Mouse (Mus musculus) fibroblast of lung, adult 2 months (primary cell): Measurements from ENCODE around the gene Nlk.
"Not testable (repeated sequence)": the region's sequence is repeated elsewhere in the genome, so short reads cannot be mapped to it uniquely, and the experiment has no call there.

Source experiments
- DNase-seq: peaks from one replicate; pipeline ENCODE4 v3.0.0-alpha.2; 2011; ENCODE audit warnings: low read depth

Gene Nlk

DNA sequence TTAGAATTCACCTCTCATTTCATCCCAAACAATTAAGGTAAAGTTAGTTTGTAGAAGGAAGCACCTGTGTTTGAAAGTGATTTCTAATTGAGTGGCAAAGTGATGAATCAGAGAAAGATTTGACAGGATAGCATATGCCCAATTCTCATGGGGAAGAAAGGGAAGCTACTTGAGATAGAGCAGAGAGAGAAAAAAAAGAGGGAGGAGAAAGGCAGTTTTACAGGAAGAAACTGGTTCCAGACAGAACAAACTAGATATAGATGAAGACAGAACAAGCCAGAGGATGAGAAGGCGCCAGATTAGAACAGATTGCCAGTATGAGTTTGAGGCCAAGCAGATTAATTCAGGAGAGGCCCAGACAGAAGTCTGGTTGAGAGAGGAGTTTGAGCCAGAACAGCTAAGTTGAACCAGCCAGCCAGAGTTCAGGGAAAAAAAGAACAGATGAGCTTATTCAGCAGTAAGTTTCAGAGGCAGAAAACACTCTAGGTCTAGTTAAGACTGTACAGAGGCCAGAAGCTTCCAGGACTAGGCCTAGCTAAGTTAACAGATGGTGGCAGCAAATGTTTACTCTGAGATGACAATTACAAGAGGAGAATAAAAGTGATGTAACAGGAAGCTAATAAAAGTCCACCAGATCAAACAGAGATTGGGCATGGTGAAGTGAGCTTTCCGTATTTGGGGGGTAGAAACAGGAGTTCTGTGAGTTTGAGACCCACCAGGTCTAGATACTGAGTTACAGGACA is 149.3 kb downstream of the Nlk start:
- no peak for DNase-seq

DNA sequence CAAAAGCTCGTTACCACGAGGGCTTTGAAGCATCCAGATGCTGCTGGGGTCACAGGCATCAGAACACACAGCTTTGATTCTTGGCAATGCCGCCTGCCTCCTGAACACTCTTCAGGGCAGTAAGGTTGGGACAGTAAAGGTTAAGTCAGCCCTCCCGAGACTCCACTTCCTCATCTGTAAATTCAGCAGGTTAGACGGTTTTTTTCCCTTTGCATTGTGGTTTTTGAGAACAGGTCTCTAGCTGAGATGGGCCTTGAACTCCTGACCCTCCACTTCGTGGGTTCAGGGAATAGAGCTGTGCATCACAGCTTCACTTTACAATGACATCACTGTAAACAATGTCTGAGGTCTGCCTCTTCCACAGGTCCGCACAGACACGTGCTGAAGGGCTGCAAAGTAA is 152.0 kb downstream of the Nlk start:
- no peak for DNase-seq

DNA sequence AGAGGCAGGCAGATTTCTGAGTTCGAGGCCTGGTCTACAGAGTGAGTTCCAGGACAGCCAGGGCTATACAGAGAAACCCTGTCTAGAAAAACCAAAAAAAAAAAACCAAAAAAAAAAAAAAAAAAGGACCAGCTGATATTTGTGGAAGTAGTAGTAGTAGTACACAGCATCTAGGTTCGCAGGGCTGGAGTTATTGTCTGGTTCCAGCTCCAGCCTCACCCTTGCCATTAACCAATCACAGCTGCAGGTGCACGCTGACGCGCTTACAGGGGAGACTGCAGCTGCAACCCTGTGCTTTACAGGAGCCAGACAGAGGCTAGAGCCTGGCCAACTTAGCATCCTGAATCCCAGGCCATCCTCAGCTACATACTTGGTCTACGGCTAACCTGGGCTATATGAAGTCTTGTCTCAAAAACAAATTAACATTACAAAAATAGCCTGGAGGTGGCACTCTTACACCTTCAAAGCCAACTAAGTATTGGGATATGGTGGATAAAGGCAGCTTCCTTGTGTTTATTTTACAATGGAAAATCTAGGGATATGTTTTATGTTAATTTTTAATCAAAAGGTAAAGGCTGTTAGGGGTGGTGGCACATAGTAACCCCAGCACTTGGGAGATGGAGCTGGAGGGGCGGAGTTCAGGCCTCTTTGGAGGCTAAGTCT is 152.6 kb downstream of the Nlk start:
- DNase-seq, result no peak

DNA sequence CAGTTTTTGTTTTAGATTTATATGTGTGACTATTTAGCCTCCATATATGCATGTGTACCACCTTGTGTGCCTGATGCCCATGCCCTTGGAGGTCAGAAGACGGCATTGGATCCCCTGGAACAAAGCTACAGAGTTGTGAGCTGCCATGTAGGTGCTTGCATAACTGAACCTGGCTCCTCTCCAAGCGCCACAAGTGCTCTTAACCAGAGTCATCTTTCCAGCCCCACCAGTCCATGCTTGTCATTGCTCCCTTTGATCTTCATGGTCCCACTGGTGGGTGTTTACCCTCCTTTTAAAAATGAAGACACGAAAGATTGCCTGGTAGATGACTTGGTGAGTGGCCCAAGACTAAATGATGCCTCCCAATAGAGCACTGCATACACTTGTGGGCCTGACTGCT is 156.8 kb downstream of the Nlk start:
- no peak for DNase-seq

DNA sequence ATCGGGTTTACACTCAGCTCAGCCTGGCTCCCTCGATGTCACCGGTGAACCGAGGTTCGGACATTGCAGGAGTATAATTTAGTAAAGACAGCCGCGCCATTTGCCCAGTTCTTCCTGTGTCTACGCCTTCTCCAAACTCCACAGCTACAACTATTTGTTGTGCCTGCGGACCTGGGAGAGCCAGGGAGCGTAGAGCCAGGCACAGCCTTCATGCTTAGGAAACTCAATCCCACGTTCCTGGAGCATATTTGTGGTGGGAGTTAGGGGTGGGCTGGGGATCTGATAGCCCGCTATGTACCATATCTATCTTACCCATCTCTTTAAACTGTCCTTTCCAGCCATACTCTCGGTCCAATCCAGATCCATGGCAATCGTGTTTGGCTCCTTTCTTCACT is 160.5 kb downstream of the Nlk start:
- no peak for DNase-seq

DNA sequence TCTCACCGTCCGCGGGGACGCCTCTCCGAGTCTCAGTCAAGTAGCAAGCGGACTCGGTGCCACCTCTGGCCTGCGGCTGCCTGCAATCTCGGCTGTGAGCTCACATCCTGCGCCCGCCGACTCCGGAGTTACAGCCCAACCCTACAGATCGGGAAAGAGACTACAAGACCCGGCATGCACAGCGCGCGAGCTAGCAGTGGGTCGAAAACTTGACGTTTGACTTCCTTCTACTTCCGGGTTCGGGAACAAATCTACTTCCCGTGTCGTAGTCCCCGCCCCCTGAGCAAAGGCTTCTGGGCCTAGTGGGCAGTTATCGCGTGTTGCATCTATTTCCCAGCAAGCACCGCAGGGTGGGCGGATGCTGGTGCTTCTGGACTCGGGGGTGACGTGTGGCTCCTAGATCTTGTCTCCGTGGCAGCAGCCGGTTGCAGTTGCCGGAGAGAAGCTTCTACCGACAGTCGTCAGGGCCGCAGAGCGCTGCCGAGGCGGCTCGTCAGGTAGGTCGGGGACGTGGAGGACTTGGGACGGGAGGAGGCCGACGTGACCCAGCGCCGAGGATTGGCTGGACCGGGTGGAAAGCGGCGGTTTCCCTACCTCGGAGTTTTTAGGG is 161.0 kb downstream of the Nlk start, which contains the start of the genes Tnfaip1 and Ift20:
TSS of gene Tnfaip1 (minus strand) at position 253 of the 610 bp plus-strand sequence.
TSS of gene Ift20 (plus strand) at position 282 of the 610 bp plus-strand sequence.
- peak; percentile 99 for DNase-seq

DNA sequence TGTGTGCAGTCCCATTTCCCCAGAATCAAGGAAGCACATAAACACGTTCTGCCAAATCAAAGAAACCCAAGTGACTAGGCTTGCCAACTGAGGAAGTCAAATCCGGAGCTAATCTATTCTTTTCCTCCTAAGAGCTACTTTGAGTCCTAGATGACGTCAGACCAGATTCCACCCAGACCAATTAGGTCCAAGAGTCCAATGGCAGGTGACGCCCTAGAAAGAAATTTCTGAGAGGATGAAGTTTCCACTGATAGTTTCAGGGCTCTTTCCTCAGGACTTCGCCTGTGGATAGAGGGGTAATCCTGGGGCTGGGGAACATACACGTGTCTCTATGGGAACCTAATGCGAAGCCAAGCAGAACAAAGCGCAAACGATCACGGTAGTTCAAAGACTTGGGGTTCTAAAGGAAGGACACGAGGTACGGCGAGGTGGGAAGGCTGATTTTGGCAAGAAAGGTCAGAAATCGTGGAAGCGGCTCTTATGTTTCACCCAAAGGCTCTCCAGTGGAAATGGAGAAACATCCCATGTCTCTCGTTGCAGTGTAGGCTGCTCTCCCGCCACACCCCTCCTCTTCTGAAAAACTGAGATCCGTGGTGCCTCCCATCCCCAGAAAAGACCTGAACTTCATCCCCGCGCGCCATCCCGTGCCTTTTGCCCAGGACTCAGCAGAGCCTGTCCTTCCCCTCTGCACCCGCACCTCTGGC is 161.6 kb downstream of the Nlk start:
- no peak for DNase-seq

DNA sequence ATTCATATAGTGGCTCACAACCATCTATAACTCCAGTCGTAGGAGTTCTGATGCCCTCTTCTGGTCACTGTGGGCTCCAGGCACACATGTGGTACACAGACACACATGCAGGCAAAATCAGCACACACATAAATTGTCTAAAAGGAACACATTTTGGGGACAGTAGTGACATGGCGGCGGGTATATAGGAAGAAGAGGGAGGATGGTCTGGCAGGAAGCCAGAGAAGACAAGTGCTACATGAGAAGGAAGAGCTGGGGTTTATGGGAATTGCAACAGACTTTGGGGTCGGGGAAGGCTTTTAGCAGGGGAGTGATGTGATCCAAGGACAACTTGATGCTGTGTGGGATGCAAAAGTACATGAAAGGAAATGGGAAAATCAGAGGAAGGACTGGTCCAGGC is 162.7 kb downstream of the Nlk start:
- no peak for DNase-seq

DNA sequence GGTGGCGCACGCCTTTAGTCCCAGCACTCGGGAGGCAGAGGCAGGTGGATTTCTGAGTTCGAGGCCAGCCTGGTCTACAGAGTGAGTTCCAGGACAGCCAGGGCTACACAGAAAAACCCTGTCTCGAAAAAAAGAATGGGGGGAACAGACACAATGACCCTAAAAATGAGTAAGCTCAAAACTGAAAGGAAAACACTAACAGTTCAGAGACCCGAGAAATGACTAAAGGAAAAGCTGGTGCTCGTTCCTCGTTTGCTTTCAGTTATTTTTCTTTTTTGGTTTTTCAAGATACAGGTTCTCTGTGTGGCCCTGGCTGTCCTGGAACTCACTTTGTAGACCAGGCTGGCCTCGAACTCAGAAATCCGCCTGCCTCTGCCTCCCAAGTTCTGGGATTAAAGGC is 165.7 kb downstream of the Nlk start:
- not testable (repeated sequence) for DNase-seq

DNA sequence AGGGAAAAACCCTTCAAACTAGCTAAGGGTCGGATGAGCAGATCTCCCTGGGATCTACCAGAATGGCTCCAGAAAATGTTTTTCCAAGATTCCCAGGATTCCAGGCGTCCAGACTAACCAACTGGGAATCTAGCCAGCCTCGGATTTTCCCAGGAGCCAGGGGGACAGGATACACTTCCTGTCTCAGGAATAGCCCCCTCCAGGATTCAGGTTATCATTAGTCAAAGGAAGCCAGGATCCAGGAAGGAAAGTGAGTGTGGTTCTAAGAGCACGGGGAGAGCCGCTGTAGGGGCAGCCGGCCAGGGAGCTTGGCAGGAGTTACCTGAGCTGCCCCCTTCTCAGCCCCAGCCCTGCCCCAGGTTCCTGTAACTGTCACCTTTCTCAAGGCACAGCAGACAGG is 166.1 kb downstream of the Nlk start:
- DNase-seq, result no peak

DNA sequence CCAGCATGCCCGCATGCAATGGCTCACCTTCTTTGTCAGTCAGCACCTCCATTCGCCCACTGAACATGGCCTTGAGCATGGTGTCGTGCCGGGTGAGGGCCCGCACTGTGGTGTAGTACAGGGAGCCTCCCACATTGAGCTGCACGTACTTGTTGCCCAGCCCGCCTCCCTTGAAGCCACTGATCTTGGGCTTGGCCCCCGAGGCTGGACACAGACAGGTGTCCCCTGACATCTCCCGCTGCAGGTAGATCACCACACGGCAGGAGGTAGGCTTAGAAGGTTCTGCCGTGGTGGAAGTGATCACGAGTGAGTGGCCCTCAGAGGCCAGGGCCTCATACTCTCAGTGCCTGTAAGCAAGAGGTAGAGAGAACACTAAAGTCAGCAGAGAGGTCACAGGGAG is 167.2 kb downstream of the Nlk start:
- no peak for DNase-seq

DNA sequence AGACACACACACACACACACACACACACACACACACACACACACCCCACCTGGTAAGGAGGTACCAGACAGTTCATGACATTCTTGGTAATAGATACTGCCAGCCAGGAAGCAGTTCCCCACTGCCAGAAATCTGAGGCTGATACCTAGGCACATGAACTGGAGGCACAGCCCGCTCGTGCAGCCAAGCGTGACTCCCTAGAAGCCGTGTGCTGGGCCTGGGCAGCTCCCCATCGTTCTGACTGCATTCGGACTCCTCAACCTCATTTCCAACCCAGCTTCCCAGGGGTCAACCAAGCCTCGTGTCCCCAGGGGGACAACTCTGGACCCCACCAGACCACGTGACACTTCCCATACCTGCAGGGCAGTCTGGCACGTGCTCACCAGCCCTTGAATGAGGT is 168.5 kb downstream of the Nlk start:
- no peak for DNase-seq

DNA sequence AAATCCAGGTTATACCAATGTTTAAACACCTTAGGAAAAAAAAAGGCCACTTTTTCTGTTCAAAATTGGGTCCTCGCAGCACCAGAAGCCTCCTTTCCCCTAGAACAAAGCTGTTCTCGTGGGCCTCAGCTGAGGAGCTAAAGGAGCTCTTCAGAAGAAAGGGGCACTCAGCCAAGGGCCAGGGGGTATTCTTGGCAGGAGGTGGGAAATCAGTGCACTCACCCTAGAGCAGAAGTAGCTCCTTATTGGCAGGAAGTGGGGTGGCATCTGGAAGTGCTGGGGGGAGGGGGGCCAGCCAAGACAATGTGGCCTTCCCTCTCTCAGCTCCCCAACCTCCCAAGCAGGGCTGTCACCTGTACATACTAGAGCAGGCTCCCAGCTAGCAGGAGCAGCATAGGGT is 172.3 kb downstream of the Nlk start:
- no peak for DNase-seq

DNA sequence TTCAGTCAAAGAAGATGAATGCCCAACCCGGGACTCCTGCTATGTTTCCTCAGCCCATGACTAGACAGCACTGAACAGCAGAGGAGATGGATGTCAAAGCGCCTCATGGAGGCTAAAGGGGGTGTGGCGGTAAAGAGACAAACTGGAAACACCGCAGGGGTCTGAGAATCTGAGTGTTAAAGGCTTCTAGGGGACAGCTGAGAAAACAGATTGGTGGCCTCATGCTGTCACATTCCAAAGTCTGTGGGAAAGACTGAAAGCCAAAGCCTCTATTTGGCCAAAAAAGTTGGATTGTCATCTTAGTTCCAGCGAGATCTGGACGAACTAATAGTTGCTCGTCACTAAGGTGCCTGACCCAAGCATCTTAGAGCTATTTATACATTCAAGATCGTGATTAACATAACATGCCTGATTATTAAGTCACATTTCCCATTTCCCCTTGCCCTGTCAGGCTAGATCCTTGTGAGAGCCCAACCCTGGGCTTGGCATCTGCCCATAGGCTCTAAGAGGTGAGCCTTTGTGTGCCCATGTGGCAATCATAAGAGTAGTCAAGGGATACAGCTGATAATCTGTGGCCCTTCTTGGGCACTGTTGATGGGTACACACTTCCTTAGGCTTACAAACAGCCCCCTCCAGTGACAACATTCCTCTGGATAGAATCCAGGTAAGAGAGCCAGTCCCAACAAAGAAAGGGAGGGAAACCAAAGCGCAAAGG is 173.8 kb downstream of the Nlk start:
- DNase-seq, result peak; percentile 53

DNA sequence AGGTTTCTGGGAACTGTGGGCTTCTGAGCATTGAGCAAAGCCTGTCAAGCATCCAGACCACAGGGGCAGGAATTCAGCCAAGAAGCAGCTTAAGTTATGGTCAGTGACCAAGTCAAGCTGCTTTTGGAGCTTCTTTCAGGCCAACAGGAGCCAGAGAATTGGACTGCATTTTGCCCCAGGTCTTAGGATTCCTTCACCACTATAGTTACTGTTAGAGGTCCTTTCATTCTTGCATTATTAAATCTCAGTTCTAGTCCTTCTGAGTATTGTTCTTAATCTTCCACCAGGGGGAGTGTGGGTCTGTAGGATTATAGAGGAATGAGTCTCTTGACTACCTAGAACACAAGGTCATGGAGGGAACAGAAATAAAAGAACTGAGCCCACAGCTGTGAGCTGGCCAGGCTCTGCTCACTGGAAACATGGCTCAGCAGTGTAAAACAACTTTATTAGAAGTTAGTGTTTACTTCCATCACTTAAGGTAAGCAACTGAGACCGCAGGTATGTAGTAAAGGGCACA is 174.6 kb downstream of the Nlk start:
- peak; percentile 87 for DNase-seq

DNA sequence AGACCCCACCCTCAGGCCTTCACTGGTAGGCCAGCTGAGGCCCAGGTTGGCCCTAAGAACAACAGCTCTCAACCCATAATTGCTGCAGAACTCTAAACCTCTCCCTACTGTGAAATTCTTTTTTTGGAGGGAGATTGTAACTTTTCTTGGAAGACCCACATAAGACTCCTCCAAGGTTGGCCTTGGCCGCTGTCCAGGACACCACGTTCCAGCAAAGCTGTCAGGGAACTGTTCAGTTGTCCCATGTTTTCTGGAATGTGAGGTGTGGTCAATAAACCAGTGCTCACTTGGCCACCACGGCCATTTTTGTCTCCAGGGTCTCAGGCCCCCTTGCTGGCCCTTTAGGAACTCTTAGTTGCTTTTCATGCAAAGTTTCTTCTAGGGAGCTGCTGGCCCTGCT is 175.3 kb downstream of the Nlk start:
- no peak for DNase-seq

DNA sequence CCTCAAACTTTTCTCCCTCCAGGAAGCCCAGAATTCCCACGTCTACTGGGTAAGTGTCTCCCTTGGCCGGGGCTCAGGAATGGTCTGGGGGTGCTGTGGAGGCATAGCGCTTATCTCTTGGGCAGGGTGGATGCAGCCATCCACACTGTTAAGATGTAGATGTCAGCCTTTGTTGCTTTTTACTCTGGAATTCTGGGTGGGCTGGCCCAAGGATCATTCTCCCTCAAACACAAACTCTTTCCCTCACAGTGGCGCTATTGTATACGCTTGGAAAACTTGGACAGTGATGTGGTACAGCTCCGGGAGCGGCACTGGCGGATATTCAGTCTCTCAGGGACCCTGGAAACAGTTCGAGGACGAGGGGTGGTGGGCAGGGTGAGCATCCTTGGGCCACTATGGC is 178.2 kb downstream of the Nlk start:
- DNase-seq, result no peak
